In the genomic region with DNA sequence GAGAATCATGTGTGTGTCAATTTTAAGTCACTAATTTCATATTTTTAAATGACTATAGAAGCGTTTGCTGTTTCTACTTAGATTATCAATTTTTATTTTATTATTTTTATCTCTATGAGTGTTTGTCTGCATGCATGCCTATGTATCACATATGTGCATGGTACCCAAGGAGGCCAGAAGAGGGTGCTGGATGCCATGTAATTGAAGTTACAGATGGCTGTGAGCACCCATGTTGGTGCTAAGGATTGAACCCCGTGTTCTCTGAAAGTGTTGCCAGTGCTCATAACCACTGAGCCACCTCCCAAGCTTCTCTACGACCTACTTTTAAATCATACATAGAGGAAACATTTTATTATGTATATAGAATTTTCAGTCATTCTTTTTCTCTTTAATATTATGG, we compare ENCODE assay signal across 25 mouse cellular contexts.
A peak's percentile ranks its signal among the peaks of the same experiment; 100 is the strongest.
DNase-seq lines count a peak whose midpoint lies in the region; ATAC-seq and TF ChIP-seq lines count a peak whose summit lies in the region.
"Had no signal": no experiment of that assay in that cellular context is flagged by ENCODE, and none has a peak within 500 bp of the region (broad histone marks: within the 10 kb centered on the region; RNA-seq: fewer than 3 reads in every experiment).

No protein-coding gene starts in this region.

- no peaks in the 10 kb centered on the region for H3K36me3 ChIP-seq in kidney, postnatal 0 days (ENCODE audit: insufficient read depth, low read length)
- H3K36me3 ChIP-seq in liver, embryonic 14.5 days (replicated peaks; ENCODE audit: control insufficient read depth, insufficient read depth, low read depth): no peaks in the 10 kb centered on the region
- no peaks in the 10 kb centered on the region for H3K36me3 ChIP-seq in stomach, postnatal 0 days (ENCODE audit: control insufficient read depth, insufficient read depth, low read length)
- H3K36me3 ChIP-seq in forebrain, embryonic 10.5 days (replicated peaks): no peaks in the 10 kb centered on the region
- H3K36me3 ChIP-seq: embryonic facial prominence, embryonic 15.5 days; forebrain, embryonic 15.5 days had no signal

- no peak overlapping the region for H3K4me2 ChIP-seq in kidney, postnatal 0 days (ENCODE audit: low read length)
- H3K4me2 ChIP-seq in liver, embryonic 14.5 days (ENCODE audit: low read depth): no peak overlapping the region
- no peak overlapping the region for H3K4me2 ChIP-seq in stomach, postnatal 0 days (replicated peaks; ENCODE audit: low read depth)
- H3K4me2 ChIP-seq: embryonic facial prominence, embryonic 13.5 days; embryonic facial prominence, embryonic 15.5 days; forebrain, embryonic 13.5 days; forebrain, embryonic 15.5 days had no signal

- H3K9ac ChIP-seq in kidney, postnatal 0 days (ENCODE audit: low read depth, low read length): no peak overlapping the region
- no peak overlapping the region for H3K9ac ChIP-seq in liver, embryonic 14.5 days (replicated peaks)
- H3K9ac ChIP-seq in stomach, postnatal 0 days (ENCODE audit: low read length): no peak overlapping the region
- H3K9ac ChIP-seq: embryonic facial prominence, embryonic 13.5 days; embryonic facial prominence, embryonic 15.5 days; forebrain, embryonic 13.5 days; forebrain, embryonic 15.5 days; forebrain, postnatal 0 days had no signal

- H3K27ac ChIP-seq in kidney, postnatal 0 days: no peak overlapping the region
- no peak overlapping the region for H3K27ac ChIP-seq in liver, embryonic 14.5 days
- H3K27ac ChIP-seq in stomach, postnatal 0 days (replicated peaks): no peak overlapping the region
- no peak overlapping the region for H3K27ac ChIP-seq in forebrain, embryonic 10.5 days
- H3K27ac ChIP-seq: embryonic facial prominence, embryonic 13.5 days; embryonic facial prominence, embryonic 15.5 days; forebrain, embryonic 13.5 days; forebrain, embryonic 15.5 days had no signal

- TF ChIP-seq EP300 in liver, embryonic 14.5 days (IDR thresholded peaks at IDR 0.05; ENCODE audit: low read depth): no peak
- TF ChIP-seq EP300 in stomach, postnatal 0 days (optimal IDR thresholded peaks at IDR 0.05): no peak

- no peak for DNase-seq in kidney, postnatal 0 days (ENCODE audit: low spot score)
- DNase-seq in kidney, adult 18-20 months: no peak
- DNase-seq in liver, embryonic 14.5 days (ENCODE audit: low read depth in 3 of 3, low spot score in 3 of 3): no peak
- DNase-seq in liver: no peak
- peak; percentile 20 for DNase-seq in ES-CJ7 (ENCODE audit: low read depth, low spot score)
- DNase-seq in stomach, postnatal 0 days (ENCODE audit: low spot score): no peak
- DNase-seq in forebrain, embryonic 10.5 days (ENCODE audit: extremely low spot score, low spot score): no peak
- no peak for DNase-seq in cerebellum, postnatal 10 days
- DNase-seq: adrenal gland, adult 8-10 months; adrenal gland, postnatal 14 days; adrenal gland, postnatal 36 days; cerebellum, adult 11-12 months; cerebellum, adult 2 months; cerebellum, adult 9-10 months; cerebellum, postnatal 14 days; cerebellum, postnatal 36 days; embryo, embryonic 11 days; forebrain, postnatal 0 days had no signal

- H3K4me1 ChIP-seq in kidney, postnatal 0 days (replicated peaks; ENCODE audit: insufficient read depth, low read length): peaks cover 5% of the 10 kb centered on the region; the same call in 1 of the 2 replicates
- no peaks in the 10 kb centered on the region for H3K4me1 ChIP-seq in liver, embryonic 14.5 days (replicated peaks; ENCODE audit: control insufficient read depth in 2 of 2, insufficient read depth in 2 of 2, low read length in 1 of 2)
- no peaks in the 10 kb centered on the region for H3K4me1 ChIP-seq in stomach, postnatal 0 days (replicated peaks; ENCODE audit: control insufficient read depth, insufficient read depth)
- peaks cover 11% of the 10 kb centered on the region for H3K4me1 ChIP-seq in forebrain, embryonic 10.5 days
- H3K4me1 ChIP-seq: forebrain, embryonic 13.5 days; forebrain, embryonic 15.5 days had no signal

- H3K9me3 ChIP-seq in kidney, postnatal 0 days (replicated peaks; ENCODE audit: low read length): no peaks in the 10 kb centered on the region
- H3K9me3 ChIP-seq in liver, embryonic 14.5 days (ENCODE audit: control insufficient read depth, low read length): no peaks in the 10 kb centered on the region
- H3K9me3 ChIP-seq in stomach, postnatal 0 days (ENCODE audit: control insufficient read depth, low read length): no peaks in the 10 kb centered on the region
- no peaks in the 10 kb centered on the region for H3K9me3 ChIP-seq in forebrain, embryonic 10.5 days
- H3K9me3 ChIP-seq: embryonic facial prominence, embryonic 13.5 days; embryonic facial prominence, embryonic 15.5 days; forebrain, embryonic 13.5 days; forebrain, embryonic 15.5 days had no signal

- no peak for ATAC-seq in kidney, postnatal 0 days (replicated peaks; ENCODE audit: low FRiP score, low read depth)
- ATAC-seq in liver, embryonic 14.5 days (ENCODE audit: insufficient read depth): no peak
- ATAC-seq in stomach, postnatal 0 days (ENCODE audit: low FRiP score, low TSS enrichment): no peak
- ATAC-seq: activated CD4-positive, CD25-positive, alpha-beta regulatory T cell, adult 4 months; forebrain, embryonic 13.5 days; forebrain, embryonic 15.5 days; forebrain, postnatal 0 days had no signal

- H3K27me3 ChIP-seq in kidney, postnatal 0 days (ENCODE audit: insufficient read depth, low read length): no peaks in the 10 kb centered on the region
- H3K27me3 ChIP-seq in liver, embryonic 14.5 days (ENCODE audit: control insufficient read depth, insufficient read depth, low read length): no peaks in the 10 kb centered on the region
- H3K27me3 ChIP-seq in stomach, postnatal 0 days (ENCODE audit: control insufficient read depth, insufficient read depth, low read length): no peaks in the 10 kb centered on the region
- no peaks in the 10 kb centered on the region for H3K27me3 ChIP-seq in forebrain, embryonic 10.5 days (ENCODE audit: poor library complexity, severe bottlenecking)
- H3K27me3 ChIP-seq: embryonic facial prominence, embryonic 13.5 days; embryonic facial prominence, embryonic 15.5 days; forebrain, embryonic 13.5 days; forebrain, embryonic 15.5 days; Patski had no signal

- TF ChIP-seq CTCF in kidney, postnatal 0 days (IDR thresholded peaks at IDR 0.05; ENCODE audit: low read depth): 0 out of 2 replicates have a peak, but pooled peaks have one; percentile 8
- 0 out of 2 replicates have a peak, but pooled peaks have one; percentile 6 for TF ChIP-seq CTCF in liver, embryonic 14.5 days (IDR thresholded peaks at IDR 0.05; ENCODE audit: low read depth)
- 0 out of 2 replicates have a peak, but pooled peaks have one; percentile 3 for TF ChIP-seq CTCF in stomach, postnatal 0 days (IDR thresholded peaks at IDR 0.05; ENCODE audit: low read depth)

- no peak overlapping the region for H3K4me3 ChIP-seq in kidney, postnatal 0 days (replicated peaks; ENCODE audit: low read depth, low read length)
- no peak overlapping the region for H3K4me3 ChIP-seq in liver, embryonic 14.5 days (ENCODE audit: insufficient read depth in 1 of 2, low read depth in 2 of 2, low read length in 2 of 2)
- no peak overlapping the region for H3K4me3 ChIP-seq in stomach, postnatal 0 days (ENCODE audit: low read depth, low read length)
- no peak overlapping the region for H3K4me3 ChIP-seq in forebrain, embryonic 10.5 days
- H3K4me3 ChIP-seq: embryonic facial prominence, embryonic 13.5 days; embryonic facial prominence, embryonic 15.5 days; erythroblast, embryonic 14.5 days; forebrain, embryonic 13.5 days; forebrain, embryonic 15.5 days had no signal

- 94% methylated on average over 3 of the region's 3 CpGs for WGBS in kidney, postnatal 0 days
- 73% methylated on average over 3 of the region's 3 CpGs for WGBS in liver, embryonic 14.5 days (ENCODE audit: insufficient replicate concordance)
- WGBS in stomach, postnatal 0 days: 97% methylated on average over 3 of the region's 3 CpGs
- WGBS in forebrain, embryonic 10.5 days: 92% methylated on average over 3 of the region's 3 CpGs
